In the genomic region with DNA sequence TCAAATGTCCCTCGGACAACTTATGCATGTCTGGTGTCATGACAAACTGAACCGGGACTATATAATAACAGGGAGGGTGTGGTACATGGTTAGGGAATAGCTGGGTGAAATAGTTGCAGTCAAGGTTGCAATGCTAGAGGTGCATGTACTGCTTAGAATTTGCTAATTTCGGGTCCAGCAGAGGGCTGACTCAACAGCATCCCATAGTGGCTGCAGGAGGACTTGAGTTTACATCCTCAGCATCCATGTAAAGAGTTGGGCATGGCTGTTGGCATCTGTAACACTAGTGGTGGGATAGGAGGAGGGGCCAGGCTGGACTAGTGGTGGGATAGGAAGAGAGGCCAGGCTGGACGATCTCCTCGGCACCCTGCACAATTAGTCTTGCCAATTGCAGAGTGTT, we compare ENCODE assay signal across 22 mouse cellular contexts.
DNase-seq lines count a peak whose midpoint lies in the region; ATAC-seq and TF ChIP-seq lines count a peak whose summit lies in the region.
"Had no signal": no experiment of that assay in that cellular context is flagged by ENCODE, and none has a peak within 500 bp of the region (broad histone marks: within the 10 kb centered on the region; RNA-seq: fewer than 3 reads in every experiment).

No protein-coding gene starts in this region.

- no peak overlapping the region for H3K9ac ChIP-seq in forebrain, postnatal 0 days
- no peak overlapping the region for H3K9ac ChIP-seq in forebrain, embryonic 16.5 days (replicated peaks; ENCODE audit: low read depth, low read length)
- no peak overlapping the region for H3K9ac ChIP-seq in kidney, postnatal 0 days (ENCODE audit: low read depth, low read length)
- no peak overlapping the region for H3K9ac ChIP-seq in CH12.LX (ENCODE audit: insufficient read depth, low read depth)
- H3K9ac ChIP-seq in liver, embryonic 12.5 days: no peak overlapping the region
- H3K9ac ChIP-seq: embryonic facial prominence, embryonic 12.5 days; heart, embryonic 15.5 days; kidney, embryonic 15.5 days; limb, embryonic 15.5 days had no signal

- no peaks in the 10 kb centered on the region for H3K79me2 ChIP-seq in CH12.LX (replicated peaks; ENCODE audit: control insufficient read depth, extremely low read depth, insufficient read depth, poor library complexity, severe bottlenecking)

- WGBS in forebrain, postnatal 0 days: 70% methylated on average over 5 of the region's 5 CpGs
- 68% methylated on average over 5 of the region's 5 CpGs for WGBS in forebrain, embryonic 16.5 days
- 70% methylated on average over 5 of the region's 5 CpGs for WGBS in kidney, postnatal 0 days
- WGBS in liver, embryonic 12.5 days (ENCODE audit: insufficient replicate concordance): 62% methylated on average over 5 of the region's 5 CpGs

- POLR2A ChIA-PET in Patski (lab: Charles Lee): no interaction called here

- peak; percentile 48 for TF ChIP-seq CTCF in forebrain, postnatal 0 days (IDR thresholded peaks at IDR 0.05; ENCODE audit: low read depth)
- TF ChIP-seq CTCF in kidney, postnatal 0 days (IDR thresholded peaks at IDR 0.05; ENCODE audit: low read depth): peak; percentile 46
- TF ChIP-seq CTCF in CH12.LX (conservative IDR thresholded peaks at IDR 0.05 in 1 of 2, IDR thresholded peaks at IDR 0.05 in 1 of 2; ENCODE audit: low read depth in 2 of 2, low read length in 2 of 2) (peak; percentile 17 to 49; a peak in 2 of 4 replicates), Patski (IDR thresholded peaks at IDR 0.05) (peak; percentile 62)

- peak; percentile 35 for TF ChIP-seq RAD21 in CH12.LX (IDR thresholded peaks at IDR 0.05; ENCODE audit: low read depth, low read length)

- dilution Hi-C loops in CH12.LX (cut with MboI; ENCODE audit: extremely low pct_ligation_motif_present, extremely low pct_unique_long_range_greater_than_20kb, low sequenced_read_pairs): no loop called here

- no peaks in the 10 kb centered on the region for H3K27me3 ChIP-seq in forebrain, postnatal 0 days (ENCODE audit: insufficient read depth, low read length)
- H3K27me3 ChIP-seq in forebrain, embryonic 16.5 days (replicated peaks; ENCODE audit: control insufficient read depth, insufficient read depth, low read length): no peaks in the 10 kb centered on the region
- H3K27me3 ChIP-seq in kidney, postnatal 0 days (ENCODE audit: insufficient read depth, low read length): no peaks in the 10 kb centered on the region
- H3K27me3 ChIP-seq in CH12.LX (replicated peaks) (no peaks in the 10 kb centered on the region), Patski (no peaks in the 10 kb centered on the region)
- no peaks in the 10 kb centered on the region for H3K27me3 ChIP-seq in liver, embryonic 12.5 days (replicated peaks)
- H3K27me3 ChIP-seq: embryonic facial prominence, embryonic 12.5 days; heart, embryonic 15.5 days; kidney, embryonic 15.5 days; limb, embryonic 15.5 days had no signal

- no peaks in the 10 kb centered on the region for H3K9me3 ChIP-seq in forebrain, postnatal 0 days (ENCODE audit: low read length)
- no peaks in the 10 kb centered on the region for H3K9me3 ChIP-seq in forebrain, embryonic 16.5 days (ENCODE audit: control insufficient read depth, low read length)
- no peaks in the 10 kb centered on the region for H3K9me3 ChIP-seq in kidney, postnatal 0 days (replicated peaks; ENCODE audit: low read length)
- H3K9me3 ChIP-seq in CH12.LX (replicated peaks; ENCODE audit: low read length): no peaks in the 10 kb centered on the region
- H3K9me3 ChIP-seq in liver, embryonic 12.5 days (replicated peaks): no peaks in the 10 kb centered on the region
- H3K9me3 ChIP-seq: embryonic facial prominence, embryonic 12.5 days; heart, embryonic 15.5 days; kidney, embryonic 15.5 days; limb, embryonic 15.5 days had no signal

- H3K4me1 ChIP-seq in forebrain, postnatal 0 days (ENCODE audit: insufficient read depth): no peaks in the 10 kb centered on the region
- H3K4me1 ChIP-seq in forebrain, embryonic 16.5 days (replicated peaks; ENCODE audit: control insufficient read depth, insufficient read depth, low read length): no peaks in the 10 kb centered on the region; the same call in 1 of the 2 replicates
- no peaks in the 10 kb centered on the region for H3K4me1 ChIP-seq in kidney, postnatal 0 days (replicated peaks; ENCODE audit: insufficient read depth, low read length)
- H3K4me1 ChIP-seq in CH12.LX (ENCODE audit: control insufficient read depth in 1 of 2, insufficient read depth in 2 of 2): no peaks in the 10 kb centered on the region
- no peaks in the 10 kb centered on the region for H3K4me1 ChIP-seq in liver, embryonic 12.5 days
- H3K4me1 ChIP-seq: embryonic facial prominence, embryonic 12.5 days; heart, embryonic 15.5 days; limb, embryonic 15.5 days had no signal

- no peak overlapping the region for H3K4me2 ChIP-seq in forebrain, postnatal 0 days (ENCODE audit: low read depth)
- no peak overlapping the region for H3K4me2 ChIP-seq in forebrain, embryonic 16.5 days (ENCODE audit: low read length)
- no peak overlapping the region for H3K4me2 ChIP-seq in kidney, postnatal 0 days (ENCODE audit: low read length)
- H3K4me2 ChIP-seq in CH12.LX (ENCODE audit: insufficient read depth, low read depth, poor library complexity, severe bottlenecking): no peak overlapping the region
- no peak overlapping the region for H3K4me2 ChIP-seq in liver, embryonic 12.5 days
- H3K4me2 ChIP-seq: embryonic facial prominence, embryonic 12.5 days; heart, embryonic 15.5 days; kidney, embryonic 15.5 days; limb, embryonic 15.5 days had no signal

- CTCF ChIA-PET in Patski (lab: Charles Lee): no interaction called here

- in situ Hi-C loops in CH12.LX (cut with MboI; ENCODE audit: low pct_ligation_motif_present, low pct_unique_long_range_greater_than_20kb, low sequenced_read_pairs): no loop called here
- in situ Hi-C loops in Patski (cut with MboI; ENCODE audit: low pct_unique_long_range_greater_than_20kb): loop anchor here (10.0 kb wide), 1 partner anchor 566 kb away; a partner anchor contains a TSS

- H3K4me3 ChIP-seq in forebrain, postnatal 0 days (ENCODE audit: low read depth, low read length): no peak overlapping the region
- H3K4me3 ChIP-seq in forebrain, embryonic 16.5 days (replicated peaks; ENCODE audit: low read length): no peak overlapping the region
- no peak overlapping the region for H3K4me3 ChIP-seq in kidney, postnatal 0 days (replicated peaks; ENCODE audit: low read depth, low read length)
- H3K4me3 ChIP-seq in CH12.LX (replicated peaks in 1 of 3; ENCODE audit: low read depth in 2 of 3, low read length in 2 of 3, poor library complexity in 1 of 3): no peak overlapping the region
- no peak overlapping the region for H3K4me3 ChIP-seq in liver, embryonic 12.5 days
- H3K4me3 ChIP-seq: embryonic facial prominence, embryonic 12.5 days; erythroblast, embryonic 14.5 days; heart, adult 2 months; heart, embryonic 15.5 days; kidney, embryonic 15.5 days; limb, embryonic 15.5 days had no signal

- TF ChIP-seq EP300 in CH12.LX (IDR thresholded peaks at IDR 0.05; ENCODE audit: low read length): no peak

- no peak overlapping the region for H3K27ac ChIP-seq in forebrain, postnatal 0 days (ENCODE audit: low read depth, low read length)
- no peak overlapping the region for H3K27ac ChIP-seq in forebrain, embryonic 16.5 days (ENCODE audit: low read length)
- H3K27ac ChIP-seq in kidney, postnatal 0 days: no peak overlapping the region
- H3K27ac ChIP-seq in CH12.LX (ENCODE audit: insufficient read depth, low read depth): no peak overlapping the region
- H3K27ac ChIP-seq in liver, embryonic 12.5 days: no peak overlapping the region
- H3K27ac ChIP-seq: embryonic facial prominence, embryonic 12.5 days; heart, adult 2 months; heart, embryonic 15.5 days; kidney, embryonic 15.5 days; limb, embryonic 15.5 days had no signal

- ATAC-seq in forebrain, postnatal 0 days: 0 out of 2 replicates have a peak, but pooled peaks have one; percentile 18
- no peak; the same call in 1 of the 2 replicates for ATAC-seq in forebrain, embryonic 16.5 days
- no peak for ATAC-seq in kidney, postnatal 0 days (replicated peaks; ENCODE audit: low FRiP score, low read depth)
- ATAC-seq in Patski: peak; percentile 51
- no peak for ATAC-seq in liver, embryonic 12.5 days
- ATAC-seq: inflammation-experienced regulatory T-cells, adult 6 months had no signal

- TF ChIP-seq POLR2A in CH12.LX (IDR thresholded peaks at IDR 0.05; ENCODE audit: low read depth, low read length): no peak

- no peak for DNase-seq in forebrain, postnatal 0 days
- DNase-seq in kidney, postnatal 0 days (ENCODE audit: low spot score): no peak
- no peak for DNase-seq in kidney, postnatal 14 days
- no peak for DNase-seq in CH12.LX (ENCODE audit: extremely low read depth)
- DNase-seq in Patski (ENCODE audit: low read depth, low spot score): no peak
- DNase-seq: adrenal gland, postnatal 25 days; cerebellum, adult 11-12 months; cerebellum, postnatal 14 days; gastrocnemius, postnatal 25 days; heart, adult 2 months; layer of hippocampus, postnatal 36 days; lung, postnatal 36 days; right cerebral cortex, adult 18-20 months; thymus, postnatal 25 days had no signal

- H3K36me3 ChIP-seq in forebrain, postnatal 0 days (ENCODE audit: insufficient read depth): no peaks in the 10 kb centered on the region
- H3K36me3 ChIP-seq in forebrain, embryonic 16.5 days (ENCODE audit: control insufficient read depth, insufficient read depth): no peaks in the 10 kb centered on the region
- H3K36me3 ChIP-seq in kidney, postnatal 0 days (ENCODE audit: insufficient read depth, low read length): no peaks in the 10 kb centered on the region
- H3K36me3 ChIP-seq in CH12.LX (replicated peaks in 1 of 2; ENCODE audit: control insufficient read depth in 1 of 2, insufficient read depth in 1 of 2, low read length in 1 of 2): no peaks in the 10 kb centered on the region
- H3K36me3 ChIP-seq in liver, embryonic 12.5 days: no peaks in the 10 kb centered on the region
- H3K36me3 ChIP-seq: embryonic facial prominence, embryonic 12.5 days; heart, embryonic 15.5 days; kidney, embryonic 15.5 days; limb, embryonic 15.5 days had no signal

TF ChIP-seq in CH12.LX, 34 proteins besides CTCF, POLR2A, EP300 and RAD21:
- TF ChIP-seq E2F4 (IDR thresholded peaks at IDR 0.05; ENCODE audit: insufficient replicate concordance, low read depth, low read length): no peak
- peak; percentile 23; the same call in 1 of the 2 replicates for TF ChIP-seq SMC3 (IDR thresholded peaks at IDR 0.05; ENCODE audit: low read depth, low read length)

Comparison
In these comparisons a context has a peak if more than half of its experiments do, and no peak if none do; other contexts are left out.
1. ATAC-seq: peak in forebrain, postnatal 0 days (single experiment) and Patski (single experiment); none in forebrain, embryonic 16.5 days (single experiment), kidney, postnatal 0 days (single experiment) and liver, embryonic 12.5 days (single experiment).
2. Peak in every context shown above with its lines, with median percentiles within 50 percentile points of each other: CTCF ChIP-seq.